Mouse (Mus musculus) heart, postnatal 14 days (tissue): ENCODE results near the gene Sigirr. TPM values are rescaled to one million over a fixed set of nuclear protein-coding genes. Genes with fewer than 3 reads are reported as not detected.

Source experiments
- DNase-seq, 2 experiments: peaks; one replicate each; pipeline ENCODE4 v3.0.0; 2021 to 2022
- intact Hi-C: fragments of 180-260 bp; cut with DNase I; formaldehyde crosslinking; loops from one replicate; pipeline ENCODE4 v1.15.1; 2025
- total RNA-seq, 2 experiments: library from RNA; stranded (reverse); gene quantifications; 2 replicates each; pipeline ENCODE4 v1.2.3; 2021

Gene Sigirr
- total RNA-seq, 2 experiments from 2014 or later = 8.0 to 8.1 TPM

DNA sequence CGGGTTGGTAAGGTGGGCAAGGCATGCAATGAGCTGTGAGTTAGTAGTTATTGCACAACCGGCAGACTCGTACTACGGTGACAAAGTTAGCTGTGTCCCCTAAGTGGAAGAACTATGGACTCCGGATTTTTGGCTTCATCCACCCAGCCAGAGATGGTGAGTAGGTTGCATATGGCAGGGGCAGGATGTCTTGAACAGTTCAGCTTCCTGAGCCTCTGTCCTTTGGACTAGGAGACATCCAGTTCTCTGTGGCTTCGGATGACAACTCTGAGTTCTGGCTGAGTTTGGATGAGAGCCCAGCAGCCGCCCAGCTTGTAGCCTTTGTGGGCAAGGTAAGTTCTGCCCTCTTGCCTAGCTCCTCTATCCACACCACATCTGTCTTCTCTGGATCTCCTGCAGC lies 35.8 kb downstream of the Sigirr start:
- intact Hi-C loops = no loop called here

DNA sequence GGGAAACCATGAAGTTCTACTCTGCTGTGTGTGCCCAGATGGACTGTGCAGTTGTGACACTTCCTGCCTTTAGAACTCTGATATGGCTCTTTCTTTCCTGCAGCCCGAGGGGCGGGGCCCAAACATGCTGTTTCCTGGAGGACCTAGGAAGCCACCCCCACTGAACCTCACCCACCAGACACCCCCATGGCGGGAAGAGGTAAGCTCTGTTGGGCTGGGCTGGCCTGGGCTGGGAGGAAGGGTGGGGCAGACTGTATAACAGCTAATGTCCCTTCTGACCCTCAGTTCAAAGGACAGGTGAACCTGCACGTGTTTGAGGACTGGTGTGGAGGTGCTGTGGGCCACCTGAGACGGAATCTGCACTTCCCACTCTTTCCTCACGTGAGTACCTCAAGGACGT lies 36.2 kb downstream of the Sigirr start:
- DNase-seq = no peak
- intact Hi-C loops = no loop called here

More for the DNA sequence above, 35.8 kb downstream of the Sigirr start:
- DNase-seq = no peak

DNA sequence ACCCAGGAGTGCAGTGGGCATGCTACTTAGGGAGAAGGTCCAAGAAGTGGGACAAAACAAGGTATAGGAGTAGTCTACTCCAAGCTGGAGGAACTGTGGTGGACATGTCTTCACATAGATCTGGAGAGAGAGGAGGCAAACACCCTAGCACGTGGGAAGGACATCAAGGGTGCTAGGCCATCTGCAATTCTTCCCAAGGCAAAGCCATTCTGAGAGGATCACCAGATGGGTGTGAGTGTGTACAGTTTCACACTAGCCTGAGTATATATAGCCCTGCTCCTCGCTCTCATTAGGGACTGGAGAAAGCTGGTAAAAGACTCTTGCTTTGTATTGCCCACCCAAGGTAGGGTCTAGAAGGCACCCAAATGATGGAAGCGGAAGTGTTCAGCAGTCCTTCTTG lies 37.0 kb downstream of the Sigirr start:
- intact Hi-C loops = no loop called here

DNA sequence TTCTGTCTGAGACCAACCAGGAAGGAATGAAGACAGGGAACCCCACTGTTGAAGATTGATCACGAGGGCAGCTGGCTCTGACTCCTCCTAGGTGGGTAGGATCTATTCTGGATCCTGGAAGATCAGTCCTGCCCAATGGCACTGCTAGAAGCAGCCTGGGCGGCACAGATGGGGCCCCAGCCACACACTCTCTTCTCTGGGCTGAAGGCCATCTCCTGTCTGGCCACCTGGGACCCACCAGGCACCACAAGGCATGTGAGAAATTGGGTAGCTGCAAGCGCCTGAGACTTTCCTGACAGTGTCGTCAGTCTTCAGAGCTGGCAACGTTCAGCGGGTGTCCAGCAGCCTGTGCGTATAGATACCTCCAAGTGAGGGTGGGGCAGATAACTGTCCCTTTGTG lies 37.8 kb downstream of the Sigirr start:
- intact Hi-C loops = no loop called here
- DNase-seq = no peak

More for the DNA sequence above, 37.0 kb downstream of the Sigirr start:
- no peak for DNase-seq

DNA sequence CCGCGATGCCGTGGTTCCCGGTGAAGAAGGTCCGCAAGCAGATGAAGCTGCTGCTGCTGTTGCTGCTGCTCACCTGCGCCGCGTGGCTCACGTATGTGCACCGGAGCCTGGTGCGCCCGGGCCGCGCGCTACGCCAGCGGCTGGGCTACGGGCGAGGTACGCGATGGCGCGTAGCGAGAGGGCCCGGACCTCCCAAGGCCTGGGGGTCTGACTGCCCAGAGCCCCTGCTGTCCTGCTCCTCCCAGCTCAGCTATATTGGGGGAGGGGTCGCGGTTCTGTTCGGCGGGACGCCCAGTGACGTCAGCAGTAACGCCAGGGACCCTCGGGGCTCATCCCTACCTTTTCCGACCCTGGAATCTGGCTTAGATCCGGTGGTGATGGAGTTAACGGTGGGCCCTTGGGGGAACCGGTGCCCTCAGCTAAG lies 39.1 kb downstream of the Sigirr start:
- no peak for DNase-seq
- intact Hi-C loops = no loop called here

DNA sequence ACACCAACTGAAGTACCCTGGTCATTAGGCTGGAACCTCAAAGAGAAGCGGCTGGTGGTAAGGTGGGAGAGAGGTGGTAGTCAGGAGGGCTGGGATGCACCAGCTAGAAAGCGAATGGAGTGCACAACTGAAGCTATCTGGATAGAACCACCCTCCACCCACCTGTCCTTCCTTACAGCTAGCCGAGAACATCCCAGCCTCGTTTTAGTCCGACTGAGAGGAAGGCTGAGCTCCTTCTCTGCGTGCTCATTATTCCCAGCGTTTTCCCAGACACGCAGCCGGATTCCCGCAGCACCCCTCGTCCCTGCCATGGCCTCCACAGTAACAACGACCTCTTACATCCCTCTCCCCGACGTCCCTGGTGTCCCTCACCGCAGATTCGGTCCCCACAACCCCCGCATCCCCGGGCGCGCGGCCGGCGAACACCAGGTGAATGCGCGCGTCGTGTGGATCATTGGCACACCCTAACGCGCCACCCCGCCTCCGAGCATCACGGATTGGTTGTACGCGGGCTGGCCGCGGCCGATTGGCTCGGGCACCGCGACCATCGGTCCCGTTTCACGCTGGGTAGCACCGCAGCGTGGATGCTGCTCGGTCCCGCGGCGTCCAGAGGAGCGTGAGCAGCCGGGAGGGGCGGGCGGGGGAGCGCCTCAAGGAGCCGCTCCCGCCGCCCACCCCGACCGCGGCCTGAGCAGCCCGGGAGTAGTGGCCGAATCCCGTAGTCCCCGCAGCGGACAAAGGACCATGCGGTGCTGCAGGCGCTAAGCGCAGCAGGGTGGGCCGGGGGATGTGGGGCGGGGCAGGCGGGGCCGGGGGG lies 39.7 kb downstream of the Sigirr start, which contains the start of gene B4galnt4:
TSS of gene B4galnt4 (plus strand) at position 679 of the 817 bp plus-strand sequence.
- intact Hi-C loops = no loop called here
- peak; percentile 65 to 66 for DNase-seq

DNA sequence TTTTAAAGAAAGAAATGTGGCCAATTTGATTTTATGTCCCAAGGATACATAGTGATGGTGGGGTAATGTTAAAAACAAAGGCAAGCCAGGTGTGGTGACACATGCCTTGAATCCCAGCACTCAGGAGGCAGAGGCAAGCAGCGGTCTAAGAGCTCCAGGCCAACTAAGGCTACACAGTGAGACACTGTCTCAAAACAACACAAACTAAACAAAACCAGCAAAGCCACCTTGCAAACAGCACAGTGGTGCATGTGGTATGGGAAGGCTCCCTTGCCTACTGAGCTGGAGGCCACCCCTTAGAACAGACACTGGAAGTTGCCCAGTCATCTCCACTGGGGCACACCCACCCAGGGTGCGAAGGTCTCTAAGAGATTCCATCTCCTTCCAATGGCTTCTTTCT lies 40.4 kb downstream of the Sigirr start:
- intact Hi-C loops = no loop called here

DNA sequence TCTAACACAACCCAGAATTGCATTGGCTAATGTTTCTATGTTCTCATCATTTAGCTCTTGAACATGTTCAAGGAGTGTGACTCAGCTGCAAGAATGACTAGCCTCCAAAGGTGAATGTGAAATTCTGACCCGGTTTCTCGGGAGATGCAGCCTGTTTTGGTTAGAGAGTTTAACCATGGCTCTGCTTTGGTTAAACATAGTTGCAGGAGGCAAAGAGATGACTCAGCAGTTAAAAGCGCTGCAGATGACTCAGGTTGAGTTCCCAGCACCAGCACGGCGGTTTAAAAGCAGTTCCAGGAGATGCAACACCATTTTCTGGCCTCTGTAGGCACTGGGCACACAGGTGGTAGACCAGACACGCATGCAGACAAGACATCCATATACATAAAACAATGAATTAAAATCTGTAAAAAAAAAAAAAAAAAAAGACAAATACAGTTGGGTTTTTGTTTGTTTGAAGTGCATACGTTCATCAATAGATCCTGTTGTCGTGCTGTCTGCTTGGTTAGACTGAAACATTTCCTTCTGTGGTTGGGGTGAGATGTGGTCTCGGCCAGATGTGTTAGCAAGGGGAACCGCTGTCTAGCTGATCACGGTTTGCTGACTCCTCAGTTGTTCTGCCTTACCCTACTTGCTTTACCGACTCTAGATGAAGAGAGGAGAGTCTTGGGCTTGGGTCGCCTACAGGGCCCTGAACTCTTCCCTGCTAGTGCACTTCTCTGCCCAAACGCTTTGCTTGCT lies 41.6 kb downstream of the Sigirr start:
- intact Hi-C loops = no loop called here

More for the DNA sequence above, 40.4 kb downstream of the Sigirr start:
- DNase-seq = no peak

DNA sequence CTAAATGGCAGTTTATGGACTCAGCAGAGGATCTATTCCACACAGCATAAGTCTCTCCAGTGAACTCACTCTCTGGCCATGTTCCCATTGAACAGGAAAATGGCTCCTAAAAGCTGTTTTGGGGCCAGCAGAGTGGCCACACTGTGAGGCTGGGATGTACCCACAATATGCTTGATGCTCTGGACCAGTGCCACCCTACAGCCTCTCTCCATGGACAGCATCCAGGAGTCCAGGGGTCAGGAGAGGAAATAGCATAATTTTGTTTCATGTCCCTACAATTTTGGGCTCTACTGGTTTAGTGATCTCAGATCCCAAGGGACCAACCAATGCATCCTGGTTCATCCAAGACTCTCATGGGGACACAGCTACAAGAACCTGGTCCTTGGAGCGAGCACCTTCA lies 42.8 kb downstream of the Sigirr start:
- intact Hi-C loops = no loop called here

More for the DNA sequence above, 41.6 kb downstream of the Sigirr start:
- DNase-seq = no peak

DNA sequence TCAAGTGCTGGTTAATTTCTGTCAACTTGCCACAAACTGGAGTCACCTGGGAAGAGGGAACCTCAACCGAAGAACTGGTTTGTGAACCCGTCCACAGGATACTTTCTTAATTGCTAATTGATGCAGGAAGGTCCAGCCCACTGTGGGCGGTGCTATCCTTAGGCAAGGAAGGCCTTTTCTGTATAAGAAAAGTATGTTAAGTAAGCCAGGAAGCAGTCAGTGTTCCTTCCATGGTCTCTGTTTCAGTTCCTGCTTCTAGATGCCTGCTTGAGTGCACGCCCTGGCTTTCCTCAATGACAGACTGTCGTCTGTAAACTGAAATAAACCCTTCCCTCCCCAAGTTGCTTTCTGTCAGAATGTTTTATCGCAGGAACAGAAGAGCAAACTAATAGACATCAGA lies 43.4 kb downstream of the Sigirr start:
- no peak for DNase-seq
- intact Hi-C loops = no loop called here

More for the DNA sequence above, 42.8 kb downstream of the Sigirr start:
- no peak for DNase-seq

DNA sequence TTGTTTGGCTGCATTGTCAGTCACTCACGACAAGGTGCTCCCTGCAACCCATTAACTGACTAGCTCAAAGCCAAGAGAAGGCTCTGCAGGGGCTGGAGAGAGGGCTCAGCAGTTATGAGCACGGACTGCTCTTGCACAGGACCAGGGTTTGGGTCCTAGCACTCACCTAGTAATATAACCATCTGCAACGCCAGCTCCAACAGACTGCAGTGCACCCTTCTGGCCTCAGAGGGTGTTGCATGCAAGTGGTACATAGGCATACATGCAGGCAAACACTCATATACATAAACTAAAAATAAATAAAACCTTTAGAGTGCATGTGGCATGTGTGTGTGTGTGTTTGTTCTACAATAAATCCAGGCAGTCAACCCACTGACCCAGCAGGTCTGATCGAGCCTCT lies 44.6 kb downstream of the Sigirr start:
- intact Hi-C loops = no loop called here
- no peak for DNase-seq

DNA sequence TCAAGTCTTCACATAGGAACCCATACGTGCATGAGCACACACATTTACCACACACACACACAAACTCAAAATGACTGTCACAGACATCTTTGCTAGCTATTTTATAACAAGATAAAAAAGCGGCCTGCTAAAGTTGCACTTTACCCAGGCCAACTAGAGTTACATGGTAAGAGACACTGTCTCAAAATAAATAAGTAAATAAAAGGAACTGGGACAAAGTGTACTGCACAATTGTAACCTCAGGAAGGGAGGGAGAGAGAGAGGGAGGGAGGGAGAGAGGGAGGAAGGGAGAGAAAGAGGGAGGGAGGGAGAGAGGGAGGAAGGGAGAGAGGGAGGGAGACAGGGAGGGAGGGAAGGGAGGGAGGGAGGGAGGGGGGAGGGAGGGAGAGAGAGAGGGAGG lies 48.0 kb downstream of the Sigirr start:
- DNase-seq = no peak
- intact Hi-C loops = no loop called here

DNA sequence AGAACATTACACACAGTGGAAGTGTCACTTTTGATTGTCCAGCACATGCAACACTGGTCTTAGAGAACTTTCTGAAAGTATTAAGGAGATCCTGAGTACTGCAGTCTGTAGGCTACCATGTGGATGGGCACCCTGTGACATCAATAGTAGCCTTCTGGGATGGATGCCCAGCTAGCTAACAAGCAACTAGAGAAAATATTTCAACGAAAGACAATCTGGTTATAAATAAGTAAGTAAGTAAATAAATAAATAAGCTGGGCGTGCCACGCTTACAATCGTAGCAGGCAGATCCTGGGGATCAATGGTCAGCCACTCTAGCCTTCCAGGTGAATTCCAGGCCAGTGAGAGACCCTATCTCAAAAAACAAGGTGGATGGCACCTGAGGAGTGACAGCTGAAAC lies 48.4 kb downstream of the Sigirr start:
- intact Hi-C loops = no loop called here
- DNase-seq = no peak

DNA sequence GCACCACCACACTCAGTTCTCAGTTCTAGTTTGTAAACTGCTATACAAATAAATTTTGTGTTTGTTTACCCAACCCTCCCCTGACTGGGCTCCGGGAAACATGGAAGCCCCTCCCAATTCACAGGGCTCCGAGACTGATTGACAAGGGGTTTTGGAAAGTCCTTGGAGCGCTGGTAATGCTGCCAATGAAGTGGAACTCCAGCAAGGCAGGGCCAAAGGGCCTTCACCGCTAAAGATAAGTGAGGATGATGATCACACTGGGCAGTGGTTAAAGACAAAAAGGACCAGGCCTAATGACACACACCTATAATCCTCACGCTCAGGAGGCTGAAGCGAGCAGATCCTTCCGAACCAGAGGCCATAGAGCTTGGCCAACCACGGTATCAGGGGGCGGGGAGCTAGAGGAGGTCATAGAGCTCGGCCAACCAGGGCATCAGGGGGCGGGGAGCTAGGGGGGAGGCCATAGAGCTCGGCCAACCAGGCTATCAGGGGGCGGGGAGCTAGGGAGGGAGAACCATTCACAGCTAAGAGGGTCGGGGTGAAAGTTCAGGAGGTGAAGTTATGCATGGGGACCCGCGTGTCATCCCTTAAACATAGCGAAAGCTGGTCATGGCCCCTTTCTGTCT lies 49.2 kb downstream of the Sigirr start:
- no peak for DNase-seq
- intact Hi-C loops = no loop called here

DNA sequence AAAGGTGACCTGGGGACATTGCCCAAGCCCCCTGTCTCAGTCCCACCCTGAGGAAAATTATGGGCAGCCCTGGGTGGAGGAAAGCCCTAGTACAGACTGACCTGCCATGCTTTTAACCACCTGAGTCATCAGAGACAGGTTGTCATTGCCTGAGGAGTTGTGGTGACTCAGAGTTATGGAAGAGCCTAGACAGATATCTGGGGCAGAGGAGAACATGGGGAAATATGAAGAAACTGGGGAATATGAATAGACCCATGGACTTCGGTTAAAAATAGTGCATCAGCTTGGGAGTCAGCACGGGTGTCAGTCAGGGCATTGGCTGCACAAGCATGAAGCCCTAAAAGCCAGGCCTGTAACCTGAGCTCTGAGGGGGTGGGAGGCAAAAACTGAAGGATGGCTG lies 51.0 kb downstream of the Sigirr start:
- DNase-seq = no peak
- intact Hi-C loops = no loop called here

DNA sequence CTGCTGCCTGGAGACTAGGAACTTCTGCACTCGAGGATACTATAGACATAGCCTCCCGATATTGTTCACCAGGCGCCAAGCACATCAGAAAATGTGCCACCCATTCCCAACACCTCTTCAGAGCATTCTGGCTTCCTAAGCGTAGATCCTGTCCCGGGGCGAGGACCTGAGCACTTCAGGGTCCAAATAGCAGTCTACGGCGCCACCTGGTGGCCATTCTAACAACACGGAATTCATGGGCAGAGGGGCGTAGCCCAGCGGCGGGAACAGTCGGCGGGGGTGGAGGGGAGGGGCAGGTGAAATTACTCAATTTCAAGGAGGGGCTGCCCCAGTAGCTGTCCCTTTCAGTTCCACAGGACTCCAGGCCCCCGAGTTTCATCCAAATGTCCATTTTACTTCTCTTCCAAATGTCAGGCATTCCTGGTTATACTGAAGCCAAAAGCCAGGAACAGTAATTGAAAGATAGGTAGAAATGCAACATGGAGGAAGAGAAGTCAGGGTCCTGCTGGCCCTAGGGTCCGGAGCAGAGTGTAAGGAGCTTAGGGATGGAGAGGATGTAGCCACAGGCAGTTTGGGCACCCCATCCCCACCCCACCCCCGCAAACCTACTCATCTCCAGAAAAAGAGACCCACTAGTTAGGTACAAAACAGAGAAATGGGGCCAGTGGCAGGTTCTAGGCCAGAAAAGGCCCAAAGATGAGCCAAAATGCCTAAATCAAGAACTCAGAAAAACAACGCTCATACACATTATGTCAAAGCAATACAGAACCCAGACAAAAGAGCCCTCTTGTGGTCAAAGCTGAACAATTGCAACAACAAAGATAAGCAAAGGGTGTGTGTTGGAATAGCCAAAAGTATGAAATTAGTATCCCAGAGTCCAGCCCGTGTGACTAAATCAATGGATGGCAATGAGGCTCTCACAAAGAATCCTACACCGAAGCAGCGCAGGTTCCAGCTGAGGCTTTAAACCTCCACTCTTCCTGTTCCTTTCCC lies 51.9 kb downstream of the Sigirr start:
- intact Hi-C loops = loop anchor here (1.0 kb wide), 5 partner anchors 39 to 203 kb away; partner anchors contain the start of genes Pgghg and Scgb1c1
- DNase-seq = peak; percentile 94 to 95

DNA sequence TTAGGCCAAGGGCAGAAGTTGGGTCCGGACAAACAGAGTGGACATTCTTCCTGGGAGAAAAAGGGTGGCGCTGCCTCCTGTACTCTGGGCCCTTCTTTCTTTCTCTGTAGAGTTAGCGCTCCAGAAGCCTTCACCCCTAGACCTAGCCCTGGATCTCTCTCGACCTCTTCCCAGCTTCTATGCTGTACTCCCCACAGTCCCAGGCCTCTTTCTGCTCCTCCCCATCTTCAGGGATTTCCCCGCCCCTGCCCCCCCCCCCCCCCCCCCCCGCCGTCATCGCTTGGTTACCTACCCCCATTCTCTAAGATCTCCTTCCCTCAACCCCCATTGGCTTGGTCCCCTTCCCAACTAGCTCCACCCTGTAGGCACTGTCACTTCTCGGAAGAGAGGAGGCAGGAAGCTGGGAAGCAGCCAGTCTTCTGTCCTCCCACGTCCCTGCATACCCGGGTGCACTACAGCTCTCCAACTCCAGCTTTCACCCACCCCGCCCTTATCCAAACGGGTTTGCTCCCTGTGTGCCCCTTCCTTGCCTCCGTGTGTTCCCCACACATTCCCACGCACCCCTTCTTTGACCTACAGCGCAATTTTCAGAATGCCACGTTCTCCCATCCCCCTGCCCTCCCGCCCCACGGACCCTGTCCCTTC lies 52.7 kb downstream of the Sigirr start:
- DNase-seq = peak; percentile 82 to 85
- intact Hi-C loops = loop anchor here (1.0 kb wide), 5 partner anchors 38 to 202 kb away; partner anchors contain the start of genes Pgghg and Scgb1c1

DNA sequence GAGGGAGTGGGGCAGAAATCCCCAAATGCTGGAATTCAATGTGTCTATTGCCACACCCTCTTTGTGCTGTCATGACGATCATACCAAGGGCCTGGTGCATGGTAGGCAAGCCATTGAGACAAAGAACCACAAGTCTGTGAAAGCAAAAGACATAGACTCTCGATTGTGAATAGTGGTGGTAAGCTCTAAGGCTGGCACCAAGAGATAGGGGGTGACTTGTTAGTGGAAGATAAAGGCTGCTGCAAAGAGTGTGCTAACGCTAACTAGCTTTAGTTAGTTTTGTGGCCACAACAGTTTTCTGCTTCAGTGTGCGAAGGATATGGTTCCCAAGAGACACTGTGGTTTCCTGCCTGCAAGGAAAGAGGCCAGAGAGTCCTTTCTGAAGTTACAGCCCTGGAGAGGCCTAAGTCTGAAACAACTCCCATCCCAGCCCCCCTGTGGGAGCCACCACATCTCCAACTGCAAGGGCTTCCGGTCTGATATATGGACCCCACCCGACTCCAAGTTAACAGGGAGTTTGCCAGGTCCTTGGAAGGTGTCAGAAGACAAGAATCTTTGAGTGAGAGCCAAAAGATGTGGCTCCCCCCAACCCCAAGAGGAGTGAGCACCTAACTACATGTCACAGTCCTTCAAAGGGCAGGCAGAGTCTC lies 53.3 kb downstream of the Sigirr start:
- intact Hi-C loops = no loop called here
- peak; percentile 48 to 50 for DNase-seq

DNA sequence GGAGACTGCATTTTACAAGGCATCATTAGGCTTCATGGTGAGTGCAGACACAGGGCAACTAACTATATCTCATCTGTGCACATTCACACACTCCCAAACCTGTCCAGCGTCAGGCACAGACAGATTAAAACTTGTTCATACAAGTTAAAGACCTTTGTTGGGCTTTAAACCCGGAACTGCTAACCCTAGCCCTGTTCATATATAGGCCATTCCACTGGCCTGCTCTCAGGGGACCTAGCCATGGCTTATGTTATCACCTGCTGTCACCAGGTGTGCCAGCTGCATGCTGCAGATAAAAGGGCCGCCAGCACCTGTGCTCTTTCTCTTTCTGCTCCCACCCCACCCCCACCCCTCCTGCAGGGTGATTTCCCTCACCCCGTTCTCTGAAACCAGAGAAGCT lies 57.8 kb downstream of the Sigirr start:
- DNase-seq = no peak
- intact Hi-C loops = no loop called here
